Mouse (Mus musculus) sigmoid colon, adult 10 weeks (tissue): Measurements from ENCODE around the gene Nup210l. TPM values are rescaled to one million over a fixed set of nuclear protein-coding genes. Genes with fewer than 3 reads are reported as not detected.

Experiments used
- polyA plus RNA-seq: library from polyadenylated mRNA; stranded (reverse); fragments of 350-450 nt; fragmentation: Illumina TruSeq; extraction: RNeasy Lipid Tissue Mini Kit (QIAGEN cat#74804); gene quantifications from one replicate; pipeline ENCODE4 v1.2.3, GENCODE M21; 2014; ENCODE audit warnings: low read depth, low replicate concordance

Gene Nup210l
- polyA plus RNA-seq = 0.57 TPM

DNA sequence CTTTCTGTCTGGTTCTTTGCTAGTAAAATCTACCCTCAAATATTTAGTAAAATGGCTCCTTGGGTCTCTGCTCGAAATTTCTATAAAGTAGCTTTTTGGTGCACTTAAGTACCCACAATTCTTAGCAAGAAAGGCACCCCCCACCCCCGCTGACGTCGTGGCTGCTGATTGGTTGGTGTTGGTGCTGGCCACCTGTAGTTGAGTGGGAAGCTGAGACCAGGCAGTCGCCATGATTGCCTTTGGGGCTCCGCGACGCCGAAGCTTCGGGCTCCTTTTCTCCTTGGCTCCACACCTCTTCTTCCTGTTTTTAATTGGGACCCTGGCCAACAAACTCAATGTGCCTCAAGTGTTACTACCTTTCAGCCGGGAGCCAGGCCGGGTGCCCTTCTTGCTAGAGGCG is at the start of gene Nup210l:
TSS of gene Nup210l (plus strand) at position 195 of the 400 bp plus-strand sequence.

DNA sequence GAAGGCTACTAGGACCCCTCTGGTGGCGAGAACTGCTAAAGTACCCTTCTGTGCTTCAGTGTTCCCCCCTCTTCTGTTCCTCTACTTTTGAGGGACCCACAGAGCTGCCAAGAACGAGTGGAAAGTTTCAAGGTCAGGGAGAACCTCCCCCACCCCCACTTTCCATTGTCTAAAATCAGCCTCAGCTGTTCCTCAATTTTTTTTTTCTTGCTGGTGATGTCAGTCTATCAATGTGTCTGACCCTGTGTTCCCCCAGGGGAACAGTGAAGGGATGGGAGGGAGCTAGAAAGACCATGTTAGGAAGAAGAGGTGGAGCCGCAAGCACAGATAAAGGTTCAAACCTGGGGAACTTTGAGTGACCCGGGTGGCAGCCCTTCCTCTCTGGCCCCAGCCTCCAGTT is 31.6 kb upstream of the Nup210l start, which contains the start of gene Tpm3:
TSS of gene Tpm3 (plus strand) at position 356 of the 400 bp plus-strand sequence.

DNA sequence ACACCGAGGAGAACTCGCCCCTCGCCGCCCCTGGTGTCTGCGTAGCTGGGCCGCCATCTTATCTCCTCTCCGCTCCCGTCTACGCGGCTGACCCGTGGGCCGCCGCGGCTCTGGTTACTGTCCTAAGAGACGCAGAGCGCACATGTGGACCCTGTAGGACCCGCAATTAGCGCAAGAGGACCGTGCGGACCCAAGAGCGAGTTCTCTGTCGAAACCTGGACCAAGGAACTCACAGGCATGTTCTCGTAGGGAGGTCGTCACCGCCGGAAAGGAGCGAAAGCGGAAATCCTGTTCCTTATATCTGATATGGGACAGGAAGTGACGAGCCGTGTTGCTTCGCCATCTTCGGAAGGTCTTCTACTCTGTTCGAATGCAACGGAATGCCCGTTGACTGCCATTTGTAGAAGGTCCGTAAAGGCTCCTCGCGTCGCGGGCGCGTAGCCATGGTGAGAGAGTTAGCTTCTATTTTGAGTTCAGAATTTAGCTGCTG is 109.5 kb downstream of the Nup210l start, which contains the start of the genes Rps27 and Rab13:
TSS of gene Rps27 (minus strand) at position 275 of the 490 bp plus-strand sequence.
TSS of gene Rab13 (plus strand) at position 319 of the 490 bp plus-strand sequence.

DNA sequence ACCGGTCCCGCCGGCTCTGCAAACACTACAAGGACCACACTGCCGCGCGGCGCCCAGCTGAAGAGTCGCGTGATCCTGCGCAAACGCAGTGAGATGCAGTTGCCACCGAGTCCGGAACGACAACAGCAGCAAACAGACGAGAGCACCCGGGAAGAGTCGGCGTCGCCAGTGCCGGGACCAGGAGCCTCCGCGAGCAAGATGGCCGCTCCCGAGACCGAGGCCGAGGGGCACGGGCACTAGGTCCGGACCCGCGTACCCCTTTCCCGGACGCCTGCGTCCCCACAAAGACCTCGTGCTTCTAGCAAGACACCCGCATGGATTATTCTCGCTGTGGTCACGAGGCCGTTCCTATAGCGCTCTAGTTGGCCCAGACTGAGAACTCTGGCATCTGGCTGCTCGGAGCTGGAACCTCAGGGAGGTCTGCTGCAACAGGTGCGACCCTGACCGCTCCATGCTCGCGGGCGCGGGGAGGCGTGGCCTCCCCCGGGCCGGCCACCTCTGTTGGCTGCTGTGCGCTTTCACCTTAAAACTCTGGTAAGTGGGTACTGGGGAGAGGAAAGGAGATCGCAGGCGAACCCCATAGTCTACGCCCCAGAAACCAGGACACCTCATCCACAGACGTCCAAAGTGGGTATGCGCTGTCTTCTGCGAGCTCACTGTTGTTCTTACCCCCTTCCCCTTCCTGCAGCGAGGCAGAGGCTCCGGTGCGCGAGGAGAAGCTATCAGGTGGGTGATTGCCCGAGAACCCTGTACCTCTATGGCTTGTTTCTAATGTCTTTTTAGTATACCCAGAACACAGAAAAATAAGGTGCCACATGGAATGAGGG is 127.8 kb downstream of the Nup210l start, which contains the start of gene Jtb:
TSS of gene Jtb (plus strand) at position 91 of the 827 bp plus-strand sequence.

DNA sequence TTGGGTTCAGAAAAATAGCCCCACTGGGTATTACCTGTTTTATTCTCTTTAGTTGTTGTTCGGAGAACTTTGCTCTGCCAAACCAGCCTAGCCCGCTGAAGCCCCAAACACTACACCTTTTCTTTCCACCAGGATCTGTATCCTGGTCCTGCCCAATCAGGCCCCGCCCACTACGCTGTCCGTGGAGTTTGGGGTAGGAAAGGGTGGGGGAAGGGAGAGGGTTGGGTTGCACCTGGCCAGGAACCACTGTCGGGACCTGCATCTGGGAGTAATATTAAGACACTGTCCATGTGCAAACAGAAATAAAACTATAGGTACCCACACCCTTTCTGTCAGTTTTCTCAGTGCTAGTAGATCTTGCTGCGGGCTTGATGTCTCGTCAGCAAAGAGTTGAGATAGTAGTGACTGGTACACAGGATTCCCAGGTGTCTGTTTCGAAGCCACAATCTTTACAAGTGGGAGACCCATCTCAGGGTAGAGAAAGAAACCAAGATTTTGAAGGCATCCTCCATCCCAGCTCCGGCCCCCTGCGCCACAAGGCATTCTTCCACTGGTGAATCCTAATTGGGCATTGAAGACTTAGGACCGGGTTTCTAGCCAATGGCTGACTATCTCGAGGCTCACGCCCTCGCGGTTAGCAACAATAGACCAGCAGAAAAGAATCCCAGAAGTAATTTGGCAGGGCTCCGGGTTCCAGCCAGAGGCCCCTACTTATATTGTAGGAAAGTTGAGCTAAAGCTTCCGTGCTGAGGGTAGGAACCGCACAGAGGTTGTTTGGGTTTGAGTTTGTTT is 139.2 kb downstream of the Nup210l start, which contains the start of gene Creb3l4:
TSS of gene Creb3l4 (minus strand) at position 529 of the 792 bp plus-strand sequence.

DNA sequence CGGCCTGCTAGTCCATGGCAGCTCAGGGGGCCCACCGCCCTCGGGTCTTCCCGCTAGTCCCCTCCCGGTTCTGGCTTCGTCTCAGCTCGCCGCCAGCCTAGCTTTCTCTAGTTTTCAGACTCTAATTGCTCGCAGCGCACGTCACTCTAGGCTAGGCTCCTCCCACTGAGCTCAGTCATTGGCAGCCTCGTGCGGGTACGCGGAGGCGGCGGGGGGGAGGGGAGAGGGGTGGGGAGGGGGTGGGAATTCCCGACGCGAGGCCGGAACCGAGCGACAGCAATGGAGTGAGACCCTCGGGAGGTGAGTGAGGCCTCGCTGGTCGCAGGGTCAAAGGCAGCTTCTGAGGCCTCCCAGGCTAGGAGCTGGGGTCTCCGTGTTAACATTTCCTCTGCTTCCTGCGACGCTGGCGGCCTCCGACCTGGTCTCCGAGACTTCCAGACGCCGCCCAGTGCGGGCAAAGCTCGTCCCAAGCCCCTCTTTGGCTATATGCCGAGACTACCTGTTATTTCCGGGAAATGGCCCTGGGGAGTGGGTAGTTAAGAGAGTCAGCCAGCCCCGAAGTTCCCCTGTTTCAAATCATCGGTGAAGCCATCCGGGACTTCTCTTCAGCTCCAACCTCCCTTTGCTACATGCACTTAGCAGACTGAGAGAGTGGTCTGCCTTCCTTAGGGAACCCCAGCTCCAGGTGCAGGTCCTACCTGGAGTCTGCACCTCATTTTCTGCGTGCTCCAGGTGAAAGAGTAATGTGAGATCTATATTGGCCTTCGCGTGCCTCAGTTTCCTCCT is 144.2 kb downstream of the Nup210l start, which contains the start of gene Slc39a1:
TSS of gene Slc39a1 (plus strand) at position 213 of the 786 bp plus-strand sequence.

DNA sequence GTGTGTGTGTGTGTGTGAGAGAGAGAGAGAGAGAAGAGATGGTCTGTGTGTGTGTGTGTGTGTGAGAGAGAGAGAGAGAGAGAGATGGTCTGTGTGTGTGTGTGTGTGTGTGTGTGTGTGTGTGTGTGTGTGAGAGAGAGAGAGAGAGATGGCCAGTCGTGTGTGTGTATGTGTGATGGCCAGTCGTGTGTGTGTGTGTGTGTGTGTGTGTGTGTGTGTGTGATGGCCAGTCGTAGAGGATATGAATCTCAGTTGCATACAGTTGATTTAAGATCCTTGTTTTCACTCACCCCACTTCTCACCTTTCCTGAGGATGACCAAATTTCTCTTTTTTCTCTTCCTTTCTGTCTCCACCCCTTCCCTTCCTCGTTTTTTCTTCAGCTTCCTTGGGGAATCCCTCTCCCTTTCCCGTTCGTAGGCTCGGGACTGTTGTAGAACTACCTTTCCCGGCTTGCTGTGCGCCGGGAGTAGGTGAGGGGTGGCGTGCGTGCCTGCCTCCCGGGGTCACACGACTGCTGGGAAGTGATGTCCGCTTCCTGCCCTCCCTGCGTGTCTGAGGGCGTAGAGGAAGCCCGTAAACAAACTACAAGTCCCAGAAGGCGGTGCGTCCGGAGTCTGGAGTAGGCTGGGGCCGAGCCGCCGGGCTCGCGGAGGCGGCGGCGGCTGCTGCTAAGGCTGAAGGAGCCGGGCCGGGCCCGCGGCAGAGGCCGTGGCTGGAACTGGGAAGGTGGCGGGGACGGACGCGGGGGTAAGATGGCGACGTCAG is 149.9 kb downstream of the Nup210l start, which contains the start of gene Crtc2:
TSS of gene Crtc2 (plus strand) at position 511 of the 766 bp plus-strand sequence.

Other genes starting within 250 kb of the Nup210l start
- 4.9 TPM for gene Il6ra, start 190.9 kb upstream of the Nup210l start, polyA plus RNA-seq
- gene Atp8b2, start 140.6 kb upstream of the Nup210l start, polyA plus RNA-seq = 8.8 TPM
- gene Hax1, start 105.4 kb upstream of the Nup210l start, polyA plus RNA-seq = 34.5 TPM
- 88.3 TPM for gene 4933434E20Rik, start 52.5 kb upstream of the Nup210l start, polyA plus RNA-seq
- gene Ubap2l, start 51.5 kb upstream of the Nup210l start, polyA plus RNA-seq = 106 TPM
- gene Tpm3, start 31.5 kb upstream of the Nup210l start, polyA plus RNA-seq = 286 TPM
- 2,039 TPM for gene Rps27, start 109.5 kb downstream of the Nup210l start, polyA plus RNA-seq
- gene Rab13, start 109.6 kb downstream of the Nup210l start, polyA plus RNA-seq = 6.8 TPM
- 130 TPM for gene Jtb, start 127.5 kb downstream of the Nup210l start, polyA plus RNA-seq
- 22.6 TPM for gene Creb3l4, start 139.4 kb downstream of the Nup210l start, polyA plus RNA-seq
- 97.3 TPM for gene Slc39a1, start 144.0 kb downstream of the Nup210l start, polyA plus RNA-seq
- 19.9 TPM for gene Crtc2, start 150.0 kb downstream of the Nup210l start, polyA plus RNA-seq
- 1.1 TPM for gene Dennd4b, start 161.1 kb downstream of the Nup210l start, polyA plus RNA-seq
- 45.0 TPM for gene Gatad2b, start 189.0 kb downstream of the Nup210l start, polyA plus RNA-seq